Mouse (Mus musculus) lung, adult 18-20 months (tissue): Measurements from ENCODE around the gene Cdk10.
A peak's percentile ranks its signal among the peaks of the same experiment; 100 is the strongest.
"Not testable (repeated sequence)": the region's sequence is repeated elsewhere in the genome, so short reads cannot be mapped to it uniquely, and the experiment has no call there.

Experiments
- DNase-seq, 2 experiments: peaks; one replicate each; pipeline ENCODE4 v3.0.0; 2022; ENCODE audit warnings: mixed read lengths in 2 of 2

The Cdk10 gene

GRCm38 (mm10) chr8:123233760-123234159 is 9.1 kb downstream of the Cdk10 start:
- DNase-seq: no peak

GRCm38 (mm10) chr8:123234918-123235519 is 10.4 kb downstream of the Cdk10 start:
- DNase-seq: no peak

- peak; percentile 89 to 90 for DNase-seq
Measured at GRCm38 (mm10) chr8:123235520-123236497, 11.2 kb downstream of the Cdk10 start, which contains the start of gene Spata2l. Gene Spata2l (minus strand): TSS chr8:123236233.

GRCm38 (mm10) chr8:123239398-123239797 is 14.8 kb downstream of the Cdk10 start:
- DNase-seq: no peak

GRCm38 (mm10) chr8:123242107-123242923 is 17.7 kb downstream of the Cdk10 start:
- DNase-seq: no peak

GRCm38 (mm10) chr8:123243053-123243452 is 18.4 kb downstream of the Cdk10 start:
- no peak for DNase-seq

GRCm38 (mm10) chr8:123244382-123244781 is 19.7 kb downstream of the Cdk10 start:
- no peak for DNase-seq

GRCm38 (mm10) chr8:123245543-123245942 is 20.9 kb downstream of the Cdk10 start:
- no peak for DNase-seq

- DNase-seq: no peak
Measured at GRCm38 (mm10) chr8:123247748-123248147, 23.1 kb downstream of the Cdk10 start.

- no peak for DNase-seq
Measured at GRCm38 (mm10) chr8:123248596-123248995, 24.0 kb downstream of the Cdk10 start.

GRCm38 (mm10) chr8:123250940-123251339 is 26.3 kb downstream of the Cdk10 start:
- DNase-seq: no peak

GRCm38 (mm10) chr8:123252925-123253324 is 28.3 kb downstream of the Cdk10 start:
- DNase-seq: no peak

- peak in 1 of 2 experiments; percentile 25 for DNase-seq
Measured at GRCm38 (mm10) chr8:123253451-123254098, 28.9 kb downstream of the Cdk10 start.

GRCm38 (mm10) chr8:123254099-123254885 is 29.6 kb downstream of the Cdk10 start, which contains the start of the genes Zfp276 and Vps9d1:
Gene Zfp276 (plus strand): TSS chr8:123254195.
Gene Vps9d1 (minus strand): TSS chr8:123254348.
- peak; percentile 82 to 84 for DNase-seq

- no peak for DNase-seq
Measured at GRCm38 (mm10) chr8:123255170-123255569, 30.5 kb downstream of the Cdk10 start.

GRCm38 (mm10) chr8:123257114-123257513 is 32.5 kb downstream of the Cdk10 start:
- DNase-seq: no peak

GRCm38 (mm10) chr8:123257593-123257992 is 33.0 kb downstream of the Cdk10 start:
- not testable (repeated sequence) for DNase-seq

GRCm38 (mm10) chr8:123267926-123268656 is 43.4 kb downstream of the Cdk10 start:
- no peak for DNase-seq

- DNase-seq: no peak
Measured at GRCm38 (mm10) chr8:123271147-123271546, 46.5 kb downstream of the Cdk10 start.

- DNase-seq: no peak
Measured at GRCm38 (mm10) chr8:123271901-123272300, 47.3 kb downstream of the Cdk10 start.

GRCm38 (mm10) chr8:123274447-123274846 is 49.8 kb downstream of the Cdk10 start:
- DNase-seq: no peak
